Mouse (Mus musculus): ENCODE data around the gene Ints3. TPM values are rescaled to one million over a fixed set of nuclear protein-coding genes. Genes with fewer than 3 reads are reported as not detected.
A peak's percentile ranks its signal among the peaks of the same experiment; 100 is the strongest.

Ints3 gene
- polyA plus RNA-seq, 1 experiment from 2014 or later: 53.5 TPM

- Histone ChIP-seq H3K36me3 (peaks cover 100% of the 10 kb centered on the region), H3K4me1 (no peaks in the 10 kb centered on the region), H3K9me3 (replicated peaks) (no peaks in the 10 kb centered on the region), H3K4me3 (no peak overlapping the region), H3K27ac (no peak overlapping the region), H3K27me3 (ENCODE audit: low read depth, poor library complexity, severe bottlenecking) (no peaks in the 10 kb centered on the region)
- no peak for DNase-seq (ENCODE audit: low spot score)
- WGBS: 77% methylated on average over 4 of the region's 4 CpGs
Observed at GRCm38 (mm10) chr3:90404609-90405008, 28.8 kb downstream of the Ints3 start.

GRCm38 (mm10) chr3:90404121-90404520 is 29.3 kb downstream of the Ints3 start:
- no peak for DNase-seq (ENCODE audit: low spot score)
- H3K4me1 ChIP-seq: no peaks in the 10 kb centered on the region
- H3K27me3 ChIP-seq (ENCODE audit: low read depth, poor library complexity, severe bottlenecking): no peaks in the 10 kb centered on the region
- no peaks in the 10 kb centered on the region for H3K9me3 ChIP-seq (replicated peaks)
- no peak overlapping the region for H3K4me3 ChIP-seq
- H3K36me3 ChIP-seq: peaks cover 100% of the 10 kb centered on the region
- no peak overlapping the region for H3K27ac ChIP-seq
- WGBS: 94% methylated on average over 3 of the region's 3 CpGs

- no peak overlapping the region for H3K27ac ChIP-seq
- no peaks in the 10 kb centered on the region for H3K27me3 ChIP-seq (ENCODE audit: low read depth, poor library complexity, severe bottlenecking)
- no peaks in the 10 kb centered on the region for H3K4me1 ChIP-seq
- H3K9me3 ChIP-seq (replicated peaks): no peaks in the 10 kb centered on the region
- no peak overlapping the region for H3K4me3 ChIP-seq
- H3K36me3 ChIP-seq: peaks cover 99% of the 10 kb centered on the region
- no peak for DNase-seq (ENCODE audit: low spot score)
- 84% methylated on average over 4 of the region's 4 CpGs for WGBS
Observed at GRCm38 (mm10) chr3:90400993-90401392, 32.4 kb downstream of the Ints3 start.

- 88% methylated on average over 3 of the region's 3 CpGs for WGBS
Observed at GRCm38 (mm10) chr3:90395629-90396028, 37.8 kb downstream of the Ints3 start.

GRCm38 (mm10) chr3:90392661-90393060 is 40.8 kb downstream of the Ints3 start:
- Histone ChIP-seq H3K4me3 (no peak overlapping the region), H3K9me3 (replicated peaks) (no peaks in the 10 kb centered on the region), H3K27me3 (ENCODE audit: low read depth, poor library complexity, severe bottlenecking) (no peaks in the 10 kb centered on the region), H3K4me1 (peaks cover 45% of the 10 kb centered on the region), H3K36me3 (peaks cover 73% of the 10 kb centered on the region), H3K27ac (no peak overlapping the region)
- no peak for DNase-seq (ENCODE audit: low spot score)
- WGBS: 85% methylated on average over 3 of the region's 3 CpGs

More at GRCm38 (mm10) chr3:90395629-90396028, 37.8 kb downstream of the Ints3 start:
- peaks cover 98% of the 10 kb centered on the region for H3K36me3 ChIP-seq
- no peak overlapping the region for H3K4me3 ChIP-seq
- H3K27ac ChIP-seq: no peak overlapping the region
- no peaks in the 10 kb centered on the region for H3K27me3 ChIP-seq (ENCODE audit: low read depth, poor library complexity, severe bottlenecking)
- peaks cover 15% of the 10 kb centered on the region for H3K4me1 ChIP-seq
- no peak for DNase-seq (ENCODE audit: low spot score)
- no peaks in the 10 kb centered on the region for H3K9me3 ChIP-seq (replicated peaks)

- no peaks in the 10 kb centered on the region for H3K9me3 ChIP-seq (replicated peaks)
- H3K4me3 ChIP-seq: no peak overlapping the region
- no peaks in the 10 kb centered on the region for H3K27me3 ChIP-seq (ENCODE audit: low read depth, poor library complexity, severe bottlenecking)
- DNase-seq (ENCODE audit: low spot score): no peak
- H3K36me3 ChIP-seq: peaks cover 73% of the 10 kb centered on the region
- H3K27ac ChIP-seq: no peak overlapping the region
- H3K4me1 ChIP-seq: peaks cover 52% of the 10 kb centered on the region
- 93% methylated on average over 8 of the region's 8 CpGs for WGBS
Observed at GRCm38 (mm10) chr3:90391941-90392340, 41.5 kb downstream of the Ints3 start.

- peak overlapping the region; percentile 67; the same call in 1 of the 2 replicates for H3K4me3 ChIP-seq
- peaks cover 54% of the 10 kb centered on the region for H3K4me1 ChIP-seq
- no peak for DNase-seq (ENCODE audit: low spot score)
- H3K27me3 ChIP-seq (ENCODE audit: low read depth, poor library complexity, severe bottlenecking): no peaks in the 10 kb centered on the region
- H3K9me3 ChIP-seq (replicated peaks): no peaks in the 10 kb centered on the region
- 65% methylated on average over 4 of the region's 4 CpGs for WGBS
- H3K36me3 ChIP-seq: peaks cover 73% of the 10 kb centered on the region
- peak overlapping the region; percentile 95; the same call in 1 of the 2 replicates for H3K27ac ChIP-seq
Observed at GRCm38 (mm10) chr3:90391004-90391403, 42.4 kb downstream of the Ints3 start.

- DNase-seq (ENCODE audit: low spot score): peak; percentile 85
- Histone ChIP-seq H3K36me3 (peaks cover 73% of the 10 kb centered on the region), H3K27ac (peak within 1 kb of the TSS; percentile 95), H3K27me3 (ENCODE audit: low read depth, poor library complexity, severe bottlenecking) (no peaks in the 10 kb centered on the region), H3K4me3 (peak within 1 kb of the TSS; percentile 67), H3K4me1 (peaks cover 54% of the 10 kb centered on the region), H3K9me3 (replicated peaks) (no peaks in the 10 kb centered on the region)
- under 1% methylated on average over 55 of the region's 55 CpGs for WGBS
Observed at GRCm38 (mm10) chr3:90389511-90390490, 43.6 kb downstream of the Ints3 start, which contains the start of gene Slc27a3. TSS of gene Slc27a3 (minus strand) at chr3:90389938.

GRCm38 (mm10) chr3:90388726-90389510 is 44.5 kb downstream of the Ints3 start:
- Histone ChIP-seq H3K27me3 (ENCODE audit: low read depth, poor library complexity, severe bottlenecking) (no peaks in the 10 kb centered on the region), H3K4me3 (peak overlapping the region; percentile 67), H3K4me1 (peaks cover 54% of the 10 kb centered on the region), H3K27ac (peak overlapping the region; percentile 95), H3K9me3 (replicated peaks) (no peaks in the 10 kb centered on the region), H3K36me3 (peaks cover 71% of the 10 kb centered on the region)
- 3% methylated on average over 53 of the region's 53 CpGs for WGBS
- DNase-seq (ENCODE audit: low spot score): no peak

GRCm38 (mm10) chr3:90388192-90388591 is 45.2 kb downstream of the Ints3 start:
- Histone ChIP-seq H3K27me3 (ENCODE audit: low read depth, poor library complexity, severe bottlenecking) (no peaks in the 10 kb centered on the region), H3K36me3 (peaks cover 66% of the 10 kb centered on the region), H3K4me1 (peaks cover 54% of the 10 kb centered on the region), H3K27ac (peak overlapping the region; percentile 95), H3K9me3 (replicated peaks) (no peaks in the 10 kb centered on the region), H3K4me3 (peak overlapping the region; percentile 67)
- DNase-seq (ENCODE audit: low spot score): no peak
- WGBS: 88% methylated on average over 4 of the region's 4 CpGs

GRCm38 (mm10) chr3:90387483-90387882 is 45.9 kb downstream of the Ints3 start:
- Histone ChIP-seq H3K4me3 (peak overlapping the region; percentile 67), H3K9me3 (replicated peaks) (no peaks in the 10 kb centered on the region), H3K4me1 (peaks cover 54% of the 10 kb centered on the region), H3K27me3 (ENCODE audit: low read depth, poor library complexity, severe bottlenecking) (no peaks in the 10 kb centered on the region), H3K36me3 (peaks cover 59% of the 10 kb centered on the region), H3K27ac (0 out of 2 replicates have a peak overlapping the region, but pooled peaks have one; percentile 21)
- 83% methylated on average over 11 of the region's 11 CpGs for WGBS
- no peak for DNase-seq (ENCODE audit: low spot score)

GRCm38 (mm10) chr3:90386817-90387216 is 46.6 kb downstream of the Ints3 start:
- Histone ChIP-seq H3K4me3 (no peak overlapping the region), H3K27me3 (ENCODE audit: low read depth, poor library complexity, severe bottlenecking) (no peaks in the 10 kb centered on the region), H3K4me1 (peaks cover 50% of the 10 kb centered on the region), H3K27ac (no peak overlapping the region), H3K9me3 (replicated peaks) (no peaks in the 10 kb centered on the region), H3K36me3 (peaks cover 52% of the 10 kb centered on the region)
- DNase-seq (ENCODE audit: low spot score): no peak
- WGBS: 91% methylated on average over 10 of the region's 10 CpGs

All from limb, embryonic 10.5 days (tissue).